Mouse (Mus musculus): ENCODE measurements around the gene Zbtb34. TPM values are rescaled to one million over a fixed set of nuclear protein-coding genes. Genes with fewer than 3 reads are reported as not detected.

The Zbtb34 gene
- polyA plus RNA-seq, 1 experiment from 2014 or later = 8.3 TPM

DNA sequence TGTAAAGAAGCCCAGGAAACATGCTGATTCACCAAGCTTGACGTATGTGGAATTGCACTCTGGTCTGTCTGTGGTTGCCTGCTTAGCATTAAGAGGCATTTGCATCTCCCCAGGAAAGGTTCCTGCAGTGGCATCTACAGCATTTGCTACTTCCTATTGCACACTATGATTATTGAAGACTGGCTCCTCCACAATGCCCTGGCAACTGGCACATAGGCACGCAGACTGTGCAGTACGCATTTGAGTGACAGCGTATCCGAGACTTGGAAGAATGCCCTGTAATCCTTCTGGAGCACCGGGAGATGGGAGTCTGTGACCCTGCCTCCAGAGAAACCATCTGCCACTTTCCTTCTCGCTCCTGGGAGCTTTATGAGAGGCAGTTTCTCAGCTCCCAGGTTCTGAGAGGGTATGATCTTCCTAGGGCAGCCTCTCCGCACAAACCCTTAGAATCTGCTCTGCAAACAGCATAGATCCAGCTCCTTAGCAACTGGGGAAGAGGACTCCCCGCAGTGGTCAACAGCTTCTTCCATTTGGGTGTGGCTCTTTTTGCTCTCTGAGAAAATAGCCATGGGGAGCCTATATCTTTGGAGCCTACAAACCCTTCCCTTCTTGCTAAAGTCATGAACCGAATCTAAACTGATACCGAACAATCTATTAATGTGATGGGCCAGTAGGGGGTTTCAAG is 37.0 kb downstream of the Zbtb34 start:
- no peak overlapping the region for H3K9ac ChIP-seq
- no peak overlapping the region for H3K27ac ChIP-seq (replicated peaks)
- H3K9me3 ChIP-seq = no peaks in the 10 kb centered on the region
- no peaks in the 10 kb centered on the region for H3K36me3 ChIP-seq
- no peak overlapping the region for H3K4me2 ChIP-seq
- no peak overlapping the region for H3K4me3 ChIP-seq
- H3K4me1 ChIP-seq (replicated peaks) = 0 out of 2 replicates have a peak, but pooled peaks cover 4% of the 10 kb centered on the region
- H3K27me3 ChIP-seq = no peaks in the 10 kb centered on the region
- ATAC-seq (ENCODE audit: low FRiP score, low read depth) = peak; percentile 48; the same call in 1 of the 2 replicates
- WGBS = 56% methylated on average over 11 of the region's 11 CpGs

DNA sequence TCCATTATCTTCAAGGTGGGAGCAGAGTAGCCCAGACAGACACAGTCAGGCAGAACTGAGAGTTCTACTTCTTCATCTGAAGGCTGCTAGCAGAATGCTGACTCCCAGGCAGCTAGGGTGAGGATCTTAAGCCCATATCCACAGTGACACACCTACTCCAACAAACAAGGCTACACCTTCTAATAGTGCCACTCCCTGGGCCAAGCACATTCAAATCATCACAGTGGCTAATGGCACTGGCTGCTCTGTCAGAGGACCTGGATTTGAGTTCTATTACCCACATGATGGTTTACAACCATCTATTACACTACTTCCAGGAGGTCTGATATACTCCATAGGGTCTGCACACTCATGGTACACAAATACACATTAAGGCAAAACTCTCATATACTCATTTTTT is 38.1 kb downstream of the Zbtb34 start:
- Histone ChIP-seq H3K4me1 (replicated peaks) (0 out of 2 replicates have a peak, but pooled peaks cover 4% of the 10 kb centered on the region), H3K27me3 (no peaks in the 10 kb centered on the region), H3K36me3 (no peaks in the 10 kb centered on the region), H3K4me3 (no peak overlapping the region), H3K27ac (replicated peaks) (no peak overlapping the region), H3K9ac (no peak overlapping the region), H3K9me3 (no peaks in the 10 kb centered on the region), H3K4me2 (no peak overlapping the region)
- no peak for ATAC-seq (ENCODE audit: low FRiP score, low read depth)

DNA sequence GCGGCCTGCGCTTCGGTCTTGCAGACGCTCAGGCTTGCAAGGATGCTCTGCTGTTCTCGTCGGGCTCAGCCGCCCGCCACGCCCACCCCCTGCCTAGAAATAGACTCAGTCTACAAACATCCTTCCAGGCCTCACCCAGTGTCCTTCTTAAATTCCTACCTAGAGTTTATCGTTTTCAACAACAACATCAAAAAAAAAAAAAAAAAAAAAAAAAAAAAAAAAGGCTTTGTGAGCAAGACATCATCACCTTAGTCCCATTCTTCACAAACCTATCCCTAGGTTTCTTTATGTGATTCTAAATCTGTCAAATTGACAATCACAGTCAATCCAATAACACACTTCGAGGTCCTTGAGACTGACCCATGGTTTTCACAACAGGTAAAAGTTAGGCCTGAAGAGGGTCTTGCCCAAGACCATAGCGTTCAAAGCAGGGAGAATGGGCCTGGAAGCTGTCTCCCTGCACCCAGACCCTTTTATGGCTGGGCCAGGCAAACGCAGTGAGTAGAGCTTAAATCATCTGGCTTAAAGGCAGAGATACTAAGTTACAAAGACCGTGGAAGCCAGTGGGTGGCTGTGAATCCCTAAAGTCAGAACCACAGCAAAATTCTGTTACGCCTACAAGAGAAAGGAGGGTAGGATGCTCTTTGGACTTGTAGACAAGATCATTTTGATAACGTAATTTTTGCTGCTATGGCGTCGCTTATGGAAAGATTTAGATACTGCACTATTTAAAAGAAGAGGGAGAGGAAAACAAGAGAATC is 59.3 kb downstream of the Zbtb34 start:
- no peak for ATAC-seq (ENCODE audit: low FRiP score, low read depth)
- Histone ChIP-seq H3K9ac (0 out of 2 replicates have a peak overlapping the region, but pooled peaks have one; percentile 8), H3K4me3 (peak overlapping the region; percentile 58), H3K27ac (replicated peaks) (peak overlapping the region; percentile 98), H3K4me2 (peak overlapping the region; percentile 66), H3K4me1 (replicated peaks) (peaks cover 21% of the 10 kb centered on the region), H3K9me3 (no peaks in the 10 kb centered on the region), H3K27me3 (no peaks in the 10 kb centered on the region), H3K36me3 (peaks cover 2% of the 10 kb centered on the region)
- WGBS = 32% methylated on average over 18 of the region's 18 CpGs

DNA sequence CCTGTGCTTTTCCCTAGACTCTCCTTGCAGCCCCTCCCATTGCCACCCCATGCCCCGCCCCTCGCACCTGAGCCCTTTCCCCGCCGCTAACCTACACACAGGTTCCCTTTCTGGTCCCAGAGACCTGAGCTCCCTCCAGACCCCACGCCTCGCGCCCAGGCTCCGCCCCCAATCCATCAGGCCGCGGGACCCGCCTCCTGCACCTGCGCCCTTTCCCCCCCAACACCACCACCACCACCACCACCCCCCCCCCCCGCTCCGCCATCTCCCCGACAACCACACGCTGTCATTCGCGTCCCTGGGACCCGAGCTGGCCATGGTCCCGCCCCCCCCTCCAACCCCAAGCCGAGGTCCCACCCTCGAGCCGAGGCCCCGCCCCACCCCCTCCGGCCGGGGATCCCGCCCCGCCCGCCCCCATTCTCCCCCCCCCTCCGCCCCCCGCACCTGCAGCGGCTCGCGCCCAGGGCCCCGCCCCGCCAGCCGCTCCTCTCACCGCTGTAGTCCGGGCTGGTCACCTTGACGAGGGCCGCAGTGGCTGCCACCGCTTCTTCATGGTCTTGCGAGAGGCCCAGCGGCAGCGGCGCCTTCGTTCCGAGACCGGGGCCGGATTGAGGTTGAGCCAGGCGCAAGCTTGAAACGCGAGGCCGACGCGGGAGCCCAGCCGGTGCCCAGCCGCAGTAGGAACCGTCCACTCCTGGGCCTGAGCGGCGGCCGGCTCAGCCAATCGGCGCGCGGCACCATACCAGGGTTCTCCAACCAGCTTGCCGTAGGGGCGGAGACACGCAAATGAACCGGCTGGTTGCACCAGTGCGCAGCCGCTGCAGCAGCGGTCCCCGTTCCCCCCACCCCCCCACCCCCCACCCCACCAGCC is 60.1 kb downstream of the Zbtb34 start, which contains the start of gene Ralgps1:
Gene Ralgps1, minus strand, starts transcription at position 710 of the 871 bp plus-strand sequence.
- WGBS = under 1% methylated on average over 52 of the region's 74 CpGs

DNA sequence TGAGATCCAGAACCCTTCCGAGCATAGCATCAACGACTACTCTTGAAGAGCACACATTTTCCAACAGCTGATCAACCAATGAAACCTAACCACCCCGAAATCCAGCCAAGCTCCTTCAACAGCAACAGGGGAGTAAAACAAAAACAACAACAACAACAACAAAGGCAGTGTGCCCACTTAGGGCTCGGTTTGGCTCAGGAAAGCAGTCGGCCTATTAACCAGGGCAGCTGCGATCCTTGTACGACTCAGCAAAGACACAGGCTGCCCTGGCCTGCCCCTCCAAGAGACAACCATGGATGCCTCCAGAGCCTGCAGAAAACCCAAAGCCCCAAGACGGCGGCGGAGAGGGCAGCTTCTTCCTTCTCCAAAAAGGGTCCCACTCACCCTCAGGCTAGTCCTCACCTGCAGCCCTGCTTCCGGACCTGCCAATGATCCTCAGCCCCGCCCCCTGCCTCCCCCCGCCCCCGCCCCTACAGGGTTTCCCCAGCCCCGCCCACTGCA is 60.8 kb downstream of the Zbtb34 start:
- peaks cover 3% of the 10 kb centered on the region for H3K36me3 ChIP-seq
- ATAC-seq (ENCODE audit: low FRiP score, low read depth) = peak; percentile 25; the same call in 1 of the 2 replicates
- H3K4me2 ChIP-seq = peak overlapping the region; percentile 66
- no peaks in the 10 kb centered on the region for H3K27me3 ChIP-seq
- 6% methylated on average over 14 of the region's 15 CpGs for WGBS
- H3K4me3 ChIP-seq = peak overlapping the region; percentile 58
- H3K9me3 ChIP-seq = no peaks in the 10 kb centered on the region
- peak overlapping the region; percentile 83 for H3K9ac ChIP-seq
- H3K4me1 ChIP-seq (replicated peaks) = peaks cover 36% of the 10 kb centered on the region
- peak overlapping the region; percentile 98 for H3K27ac ChIP-seq (replicated peaks)

More for the DNA sequence above, 60.1 kb downstream of the Zbtb34 start, which contains the start of gene Ralgps1:
- Histone ChIP-seq H3K4me2 (peak within 1 kb of the TSS; percentile 66), H3K27ac (replicated peaks) (peak within 1 kb of the TSS; percentile 98), H3K36me3 (peaks cover 3% of the 10 kb centered on the region), H3K4me3 (peak within 1 kb of the TSS; percentile 58), H3K4me1 (replicated peaks) (peaks cover 29% of the 10 kb centered on the region), H3K27me3 (no peaks in the 10 kb centered on the region), H3K9me3 (no peaks in the 10 kb centered on the region), H3K9ac (peak within 1 kb of the TSS; percentile 83)
- peak; percentile 99 for ATAC-seq (ENCODE audit: low FRiP score, low read depth)

DNA sequence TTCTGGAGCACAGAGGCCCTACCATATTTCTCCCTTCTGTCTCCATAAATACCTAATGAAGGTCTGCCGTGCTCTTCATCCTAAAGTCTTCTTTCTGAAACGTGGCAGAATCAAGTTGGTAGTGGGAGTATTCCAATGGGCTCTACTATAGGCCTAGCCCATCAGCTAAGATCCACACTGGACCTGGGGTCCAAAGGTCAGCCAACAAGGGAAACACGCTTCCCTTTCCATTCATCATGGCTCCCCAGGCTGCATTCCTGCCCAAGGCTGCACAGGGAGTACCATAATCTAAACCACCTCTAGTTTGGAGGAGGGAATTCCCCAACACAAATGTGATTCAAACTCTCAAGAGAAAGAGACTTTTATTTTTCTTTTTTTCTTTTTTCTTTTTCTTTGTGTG is 61.7 kb downstream of the Zbtb34 start:
- peaks cover 3% of the 10 kb centered on the region for H3K36me3 ChIP-seq
- ATAC-seq (ENCODE audit: low FRiP score, low read depth) = no peak
- H3K27me3 ChIP-seq = no peaks in the 10 kb centered on the region
- H3K9me3 ChIP-seq = no peaks in the 10 kb centered on the region
- H3K27ac ChIP-seq (replicated peaks) = no peak overlapping the region
- peaks cover 40% of the 10 kb centered on the region for H3K4me1 ChIP-seq (replicated peaks)
- no peak overlapping the region for H3K9ac ChIP-seq
- 73% methylated on average over 3 of the region's 3 CpGs for WGBS
- H3K4me2 ChIP-seq = no peak overlapping the region
- no peak overlapping the region for H3K4me3 ChIP-seq

DNA sequence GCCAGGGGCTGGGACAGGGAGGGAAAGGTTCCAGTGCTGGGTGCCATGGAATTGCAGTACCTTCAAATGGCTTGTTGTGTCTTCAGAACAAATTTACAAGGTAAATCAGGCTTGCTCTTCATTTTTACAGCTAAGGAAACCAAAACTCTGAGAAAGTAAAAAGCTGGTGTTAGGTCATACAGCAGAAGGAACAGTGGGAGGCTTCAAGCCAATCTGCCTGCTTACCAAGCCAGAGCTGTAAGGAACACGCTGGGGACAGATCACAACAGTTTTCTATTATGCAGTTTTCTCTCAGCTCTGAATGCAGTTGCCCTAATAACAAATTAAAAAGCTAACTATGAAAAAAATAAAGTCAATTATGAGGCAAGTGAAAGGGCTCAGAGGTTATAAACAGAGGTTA is 62.6 kb downstream of the Zbtb34 start:
- Histone ChIP-seq H3K27ac (replicated peaks) (no peak overlapping the region), H3K4me3 (no peak overlapping the region), H3K9me3 (no peaks in the 10 kb centered on the region), H3K4me1 (replicated peaks) (peaks cover 40% of the 10 kb centered on the region), H3K4me2 (no peak overlapping the region), H3K9ac (no peak overlapping the region), H3K27me3 (no peaks in the 10 kb centered on the region), H3K36me3 (peaks cover 3% of the 10 kb centered on the region)
- no peak for ATAC-seq (ENCODE audit: low FRiP score, low read depth)
- WGBS = 86% methylated on average over 1 of the region's 1 CpGs

DNA sequence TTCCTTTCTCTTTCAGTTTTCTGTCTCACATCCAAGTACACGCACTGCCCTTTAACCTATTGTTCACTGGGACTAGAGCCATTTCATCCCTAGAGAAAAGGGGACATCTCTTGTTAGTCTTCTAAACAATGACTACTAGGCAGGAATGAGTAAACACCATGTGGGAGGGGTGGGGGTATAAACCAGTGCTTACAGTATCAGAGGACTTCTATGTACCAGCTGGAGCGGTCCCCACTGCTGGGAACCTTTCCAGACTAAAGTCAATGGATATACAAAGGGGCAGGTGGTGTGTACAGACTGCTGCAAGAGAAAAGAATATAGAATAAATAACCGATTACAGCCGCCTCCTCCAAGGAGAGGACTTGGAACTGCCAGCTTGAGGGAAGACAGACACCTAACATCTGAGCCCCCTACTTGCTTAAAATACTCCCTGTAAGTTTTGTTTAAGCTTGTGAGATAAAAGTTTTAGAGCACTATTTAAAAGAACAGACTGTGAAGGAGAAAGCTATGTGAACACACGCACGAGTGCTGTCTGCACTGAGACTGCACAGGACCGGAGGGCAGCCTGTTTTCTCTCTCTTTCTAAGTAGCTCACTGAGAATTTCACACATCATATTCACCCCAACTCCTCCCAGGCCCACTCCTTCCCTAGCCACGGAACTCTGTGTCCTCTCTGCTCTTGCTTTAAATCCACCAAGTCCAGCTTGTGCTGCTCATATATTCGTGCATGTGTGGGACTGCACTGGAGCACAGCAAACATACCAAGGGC is 65.2 kb downstream of the Zbtb34 start:
- Histone ChIP-seq H3K9ac (no peak overlapping the region), H3K27me3 (no peaks in the 10 kb centered on the region), H3K36me3 (peaks cover 3% of the 10 kb centered on the region), H3K9me3 (no peaks in the 10 kb centered on the region), H3K4me2 (no peak overlapping the region), H3K27ac (replicated peaks) (peak overlapping the region; percentile 6; the same call in 1 of the 2 replicates), H3K4me1 (replicated peaks) (peaks cover 51% of the 10 kb centered on the region), H3K4me3 (no peak overlapping the region)
- ATAC-seq (ENCODE audit: low FRiP score, low read depth) = peak; percentile 61
- WGBS = 47% methylated on average over 9 of the region's 9 CpGs

DNA sequence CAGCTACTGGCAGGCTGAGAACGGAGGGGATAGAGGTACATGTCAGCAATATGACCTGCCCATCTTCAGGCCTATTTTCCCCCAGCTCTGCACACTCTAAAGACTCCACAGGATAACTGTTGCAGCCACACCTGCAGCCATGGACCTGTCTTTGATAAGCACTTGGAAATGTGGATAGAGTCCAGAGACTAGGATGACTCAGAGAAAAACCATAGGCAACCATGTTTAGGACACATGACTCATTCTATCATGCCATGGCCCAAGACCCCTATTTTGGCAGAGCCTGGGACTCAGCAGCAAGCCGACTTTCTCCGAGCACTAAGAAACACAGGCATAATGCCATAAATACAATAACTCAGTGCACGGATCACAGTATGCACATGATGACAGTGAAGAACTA is 66.5 kb downstream of the Zbtb34 start:
- no peak overlapping the region for H3K9ac ChIP-seq
- peaks cover 3% of the 10 kb centered on the region for H3K36me3 ChIP-seq
- H3K27me3 ChIP-seq = no peaks in the 10 kb centered on the region
- H3K4me2 ChIP-seq = no peak overlapping the region
- H3K4me3 ChIP-seq = no peak overlapping the region
- 89% methylated on average over 4 of the region's 4 CpGs for WGBS
- H3K4me1 ChIP-seq (replicated peaks) = peaks cover 52% of the 10 kb centered on the region
- H3K9me3 ChIP-seq = no peaks in the 10 kb centered on the region
- ATAC-seq (ENCODE audit: low FRiP score, low read depth) = no peak
- no peak overlapping the region for H3K27ac ChIP-seq (replicated peaks)

DNA sequence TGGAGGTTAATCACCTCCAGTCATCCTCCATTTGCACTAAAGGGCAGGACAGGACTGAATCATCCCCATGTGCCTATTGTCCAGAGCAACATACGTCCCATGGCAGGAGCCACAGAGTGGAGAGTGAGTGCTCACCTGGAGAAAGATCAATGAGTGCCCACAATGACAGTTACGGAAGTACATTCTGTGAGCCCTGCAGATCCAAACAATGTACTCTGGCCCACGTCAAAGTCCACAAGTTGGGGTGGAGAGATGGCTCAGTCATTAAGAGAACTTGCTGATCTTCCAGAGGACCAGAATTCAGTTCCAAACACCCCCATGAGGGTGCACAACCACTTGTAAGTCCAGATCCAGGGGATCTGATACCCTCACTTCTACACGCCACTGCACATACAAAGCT is 67.2 kb downstream of the Zbtb34 start:
- H3K27ac ChIP-seq (replicated peaks) = no peak overlapping the region
- H3K9me3 ChIP-seq = no peaks in the 10 kb centered on the region
- 92% methylated on average over 4 of the region's 4 CpGs for WGBS
- H3K27me3 ChIP-seq = no peaks in the 10 kb centered on the region
- no peak overlapping the region for H3K4me3 ChIP-seq
- H3K9ac ChIP-seq = no peak overlapping the region
- H3K4me2 ChIP-seq = no peak overlapping the region
- ATAC-seq (ENCODE audit: low FRiP score, low read depth) = no peak
- H3K4me1 ChIP-seq (replicated peaks) = peaks cover 45% of the 10 kb centered on the region
- peaks cover 3% of the 10 kb centered on the region for H3K36me3 ChIP-seq

DNA sequence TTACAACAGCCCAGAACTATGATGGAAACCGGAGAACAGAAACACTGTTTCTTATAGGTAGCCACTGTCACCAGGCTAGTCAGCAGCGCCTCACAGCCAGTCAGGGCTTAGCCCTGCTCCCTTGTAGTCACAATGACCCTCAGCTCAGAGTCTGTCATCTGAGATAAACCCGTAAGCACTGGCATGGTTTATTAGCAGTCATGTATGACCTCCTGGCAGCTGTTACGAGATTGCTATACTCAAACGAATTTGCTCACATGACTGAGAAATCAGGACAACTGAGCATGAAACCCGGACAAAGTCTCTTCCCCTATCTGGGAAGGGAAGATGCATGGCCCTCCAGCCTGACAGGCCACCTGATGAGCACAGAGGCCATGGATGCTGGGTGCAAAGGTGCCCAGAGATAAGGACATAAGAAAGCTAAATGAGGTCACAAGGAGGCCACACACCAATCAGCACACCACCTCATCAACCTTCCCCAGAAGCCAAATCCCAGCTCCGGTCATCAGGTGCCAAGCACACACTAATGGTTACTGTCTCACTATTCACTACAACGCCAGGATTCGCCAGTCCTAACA is 69.9 kb downstream of the Zbtb34 start:
- Histone ChIP-seq H3K36me3 (no peaks in the 10 kb centered on the region), H3K4me2 (no peak overlapping the region), H3K27me3 (no peaks in the 10 kb centered on the region), H3K9ac (no peak overlapping the region), H3K9me3 (no peaks in the 10 kb centered on the region), H3K4me3 (no peak overlapping the region), H3K27ac (replicated peaks) (no peak overlapping the region), H3K4me1 (replicated peaks) (peaks cover 36% of the 10 kb centered on the region)
- 69% methylated on average over 9 of the region's 9 CpGs for WGBS
- ATAC-seq (ENCODE audit: low FRiP score, low read depth) = no peak
